Mouse (Mus musculus) testis, adult 2 months (tissue): ENCODE measurements around the gene Zfp541. TPM values are rescaled to one million over a fixed set of nuclear protein-coding genes. Genes with fewer than 3 reads are reported as not detected.

Source experiments
- H3K27ac ChIP-seq: fragments of 200-500 bp; 2 replicates; pipeline ENCODE4 v1.5.1; 2012; ENCODE audit warnings: low read depth, low read length; ENCODE audit not compliant: control insufficient read depth, insufficient read depth
- H3K27me3 ChIP-seq: fragments of 200-500 bp; 2 replicates; pipeline ENCODE4 v1.6.1; 2012; ENCODE audit warnings: mild to moderate bottlenecking, low read length, moderate library complexity; ENCODE audit not compliant: control insufficient read depth, insufficient read depth
- H3K36me3 ChIP-seq: fragments of 200-500 bp; 2 replicates; pipeline ENCODE4 v1.6.1; 2012; ENCODE audit warnings: mild to moderate bottlenecking, low read length; ENCODE audit not compliant: control insufficient read depth, insufficient read depth
- H3K4me1 ChIP-seq: fragments of 200-500 bp; 2 replicates; pipeline ENCODE4 v1.6.1; 2012; ENCODE audit warnings: low read length; ENCODE audit not compliant: control insufficient read depth, insufficient read depth
- H3K4me3 ChIP-seq: fragments of 200-500 bp; 2 replicates; pipeline ENCODE4 v1.5.1; 2012; ENCODE audit warnings: low read depth, mild to moderate bottlenecking, low read length, moderate library complexity, mixed read lengths; ENCODE audit not compliant: control insufficient read depth
- CTCF ChIP-seq: fragments of 200-500 bp; IDR thresholded peaks from 2 replicates; pipeline ENCODE4 v1.5.1; 2012; ENCODE audit warnings: low read depth, mild to moderate bottlenecking, inconsistent platforms, low read length, moderate library complexity; ENCODE audit not compliant: control insufficient read depth, insufficient read depth, insufficient replicate concordance
- POLR2A ChIP-seq: fragments of 200-500 bp; IDR thresholded peaks from 2 replicates; pipeline ENCODE4 v1.6.1; 2012; ENCODE audit warnings: low read depth, mild to moderate bottlenecking, inconsistent platforms, low read length, moderate library complexity; ENCODE audit not compliant: control insufficient read depth
- polyA plus RNA-seq: library from polyadenylated mRNA; depleted of rRNA; stranded (reverse); fragments of >200 nt; gene quantifications from 2 replicates; pipeline ENCODE4 v1.2.3, GENCODE M21; 2012

Zfp541 gene
- polyA plus RNA-seq, 1 experiment, result 98.8 TPM

DNA sequence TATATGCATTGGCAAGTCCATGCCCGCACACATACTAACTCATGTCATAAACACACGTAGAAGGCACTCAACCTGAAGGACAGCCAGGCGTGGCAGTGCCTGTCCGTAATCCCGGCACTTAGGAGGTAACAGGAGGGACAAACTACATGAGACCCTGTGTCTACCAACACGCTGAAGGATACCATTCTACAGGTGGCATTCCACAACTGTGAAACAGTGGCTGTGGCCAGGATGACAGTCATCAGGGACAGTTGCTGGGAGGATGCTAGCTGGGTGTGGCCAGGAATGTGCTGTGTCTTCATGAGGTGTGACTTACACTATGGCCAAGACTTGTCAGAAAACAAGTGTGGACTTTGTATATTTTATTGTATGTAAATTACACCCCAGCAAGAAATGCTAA lies 24.6 kb upstream of the Zfp541 start:
- TF ChIP-seq CTCF (no peak), POLR2A (no peak)
- no peaks in the 10 kb centered on the region; the same call in 1 of the 2 replicates for H3K4me1 ChIP-seq
- no peaks in the 10 kb centered on the region for H3K36me3 ChIP-seq
- H3K27me3 ChIP-seq, result no peaks in the 10 kb centered on the region
- no peak overlapping the region for H3K4me3 ChIP-seq
- no peak overlapping the region for H3K27ac ChIP-seq

DNA sequence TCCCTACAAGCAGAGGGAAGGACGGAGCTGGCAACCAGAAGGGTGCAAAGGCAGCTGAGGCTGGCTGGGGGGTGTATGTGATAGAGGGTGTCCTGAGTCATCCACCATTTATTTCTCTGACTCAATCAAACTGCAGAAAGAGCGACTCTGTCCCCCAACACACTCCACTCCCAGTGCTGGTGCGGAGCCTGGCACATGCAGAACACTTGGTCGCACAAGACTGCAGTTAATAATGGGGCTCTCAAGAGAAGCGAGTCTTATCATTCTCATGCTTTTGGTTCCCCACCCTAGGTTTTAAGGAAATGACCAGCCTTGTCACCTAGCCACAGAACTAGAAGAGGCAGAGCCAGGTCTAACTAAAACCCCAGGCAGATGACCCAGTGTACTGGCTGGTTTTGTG lies 22.3 kb upstream of the Zfp541 start:
- TF ChIP-seq POLR2A, result no peak
- no peak for TF ChIP-seq CTCF
- H3K4me1 ChIP-seq, result 0 out of 2 replicates have a peak, but pooled peaks cover 2% of the 10 kb centered on the region
- no peak overlapping the region for H3K27ac ChIP-seq
- no peaks in the 10 kb centered on the region for H3K36me3 ChIP-seq
- H3K27me3 ChIP-seq, result no peaks in the 10 kb centered on the region
- H3K4me3 ChIP-seq, result no peak overlapping the region

DNA sequence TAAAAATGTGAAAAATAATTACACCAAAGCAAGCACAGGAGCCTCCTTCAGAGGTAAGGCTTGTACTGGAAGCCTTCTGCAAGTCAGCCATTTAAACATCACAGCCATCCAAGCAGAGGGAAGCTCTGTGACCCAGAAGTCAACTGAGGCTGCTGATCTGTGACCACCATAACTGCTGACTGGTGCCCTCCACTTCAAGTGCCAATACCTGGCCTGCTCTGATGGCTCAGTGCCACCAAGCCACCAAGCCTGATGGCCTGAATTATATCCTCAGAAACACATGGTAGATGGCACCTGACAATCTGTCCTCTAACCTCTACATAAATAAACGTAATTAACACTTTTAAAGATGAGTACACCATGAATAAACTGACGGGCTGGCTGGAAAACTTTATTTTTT lies 20.4 kb upstream of the Zfp541 start:
- Histone ChIP-seq H3K27me3 (no peaks in the 10 kb centered on the region), H3K36me3 (no peaks in the 10 kb centered on the region), H3K4me3 (no peak overlapping the region), H3K4me1 (peaks cover 2% of the 10 kb centered on the region; the same call in 1 of the 2 replicates), H3K27ac (no peak overlapping the region)
- TF ChIP-seq CTCF, result no peak
- no peak for TF ChIP-seq POLR2A

DNA sequence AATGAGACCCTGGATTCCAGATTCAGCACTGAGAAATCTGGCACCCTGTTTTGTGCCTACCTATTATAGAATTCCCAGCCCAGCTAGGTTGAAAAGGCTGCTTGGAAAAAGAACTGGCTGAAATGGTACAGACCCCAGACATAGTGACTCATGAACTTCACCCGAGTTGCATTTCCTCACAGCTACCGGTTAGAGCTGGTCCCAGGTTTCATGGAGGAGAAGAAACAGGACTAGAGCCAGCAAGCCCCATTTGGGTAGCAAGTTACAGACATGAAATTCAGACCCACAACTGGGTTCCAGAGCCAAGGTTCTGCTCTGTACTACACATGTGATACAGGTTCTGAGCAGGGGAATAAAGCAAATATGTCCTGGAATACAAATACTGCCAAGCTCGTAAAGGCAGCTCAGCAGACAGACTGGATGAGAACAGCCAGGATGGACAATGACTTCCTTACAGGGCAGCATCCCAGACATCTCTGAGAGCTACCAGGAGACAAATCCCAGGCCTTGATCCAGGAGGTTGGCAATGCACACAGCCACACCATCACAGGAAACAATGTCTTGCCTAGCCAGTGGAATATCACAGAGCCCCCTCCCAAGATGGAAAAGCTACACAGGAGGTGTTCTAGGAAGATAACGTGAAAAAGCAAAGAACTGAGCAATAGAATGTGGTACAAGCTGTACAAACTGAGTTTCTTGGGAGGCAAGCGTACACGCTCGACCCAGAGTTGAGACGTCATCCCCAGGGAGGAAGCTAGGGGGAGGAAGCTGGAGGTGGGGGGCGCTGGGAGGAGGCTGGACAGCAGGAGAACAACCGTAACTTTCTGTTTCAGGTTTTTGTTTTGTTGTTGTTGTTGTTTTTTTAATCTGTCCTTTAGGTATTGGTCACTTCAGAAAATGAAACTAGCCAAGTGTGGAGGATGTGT lies 18.5 kb upstream of the Zfp541 start:
- no peak overlapping the region; the same call in 1 of the 2 replicates for H3K27ac ChIP-seq
- H3K4me3 ChIP-seq, result no peak overlapping the region
- no peaks in the 10 kb centered on the region for H3K27me3 ChIP-seq
- H3K4me1 ChIP-seq, result peaks cover 7% of the 10 kb centered on the region
- no peak for TF ChIP-seq POLR2A
- TF ChIP-seq CTCF, result no peak
- H3K36me3 ChIP-seq, result no peaks in the 10 kb centered on the region

DNA sequence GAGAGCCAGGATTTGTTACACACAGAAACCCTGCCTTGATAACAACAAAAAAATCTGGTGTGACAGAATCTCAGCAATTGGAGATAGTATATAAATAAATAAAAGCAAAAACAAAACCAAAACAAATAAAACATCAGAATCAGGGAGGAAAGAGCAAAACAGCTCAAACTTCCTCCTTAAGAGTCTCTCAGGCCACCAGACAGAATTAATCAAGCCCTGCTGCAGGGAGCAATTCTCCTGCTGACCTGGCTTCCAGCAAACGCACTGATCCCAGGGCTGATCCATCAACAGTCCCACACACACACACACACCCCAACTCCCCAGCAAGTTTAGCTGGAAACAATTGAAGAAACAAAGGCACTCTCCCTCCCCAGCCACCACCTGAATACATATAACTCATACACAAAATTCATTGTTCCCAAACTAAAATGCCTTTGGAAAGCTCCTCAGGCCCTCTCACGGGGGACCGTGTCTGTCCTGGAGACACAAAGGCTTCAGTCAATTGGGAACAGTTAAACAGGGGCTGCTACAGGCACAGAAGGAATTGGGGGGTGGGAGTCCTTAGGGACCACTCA lies 17.7 kb upstream of the Zfp541 start:
- TF ChIP-seq CTCF (no peak), POLR2A (no peak)
- Histone ChIP-seq H3K4me1 (peaks cover 7% of the 10 kb centered on the region), H3K36me3 (no peaks in the 10 kb centered on the region), H3K27ac (peak overlapping the region; percentile 12; the same call in 1 of the 2 replicates), H3K4me3 (no peak overlapping the region), H3K27me3 (no peaks in the 10 kb centered on the region)

DNA sequence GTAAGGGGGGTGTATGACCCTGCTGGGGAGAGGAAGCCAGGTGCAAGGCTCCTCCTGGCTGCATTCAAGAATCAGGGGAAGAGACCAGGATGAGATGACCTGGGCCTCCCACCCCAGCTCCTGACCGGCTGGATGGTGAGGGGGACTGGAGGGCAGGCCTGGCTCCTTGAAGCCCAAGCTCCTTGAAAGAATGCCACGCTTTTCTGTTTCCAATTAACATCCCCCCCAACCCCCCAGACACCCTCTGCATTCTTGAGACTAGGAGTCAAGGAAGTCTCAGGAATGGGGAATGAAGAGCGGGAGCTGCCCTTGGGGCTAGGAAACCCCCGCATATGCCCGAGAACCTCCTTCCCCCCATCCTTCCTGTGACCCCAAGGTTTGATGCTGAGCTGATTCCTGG lies 17.1 kb upstream of the Zfp541 start:
- H3K27ac ChIP-seq, result no peak overlapping the region
- no peaks in the 10 kb centered on the region for H3K36me3 ChIP-seq
- H3K4me3 ChIP-seq, result no peak overlapping the region
- H3K27me3 ChIP-seq, result no peaks in the 10 kb centered on the region
- peaks cover 7% of the 10 kb centered on the region for H3K4me1 ChIP-seq
- TF ChIP-seq CTCF (no peak), POLR2A (no peak)

DNA sequence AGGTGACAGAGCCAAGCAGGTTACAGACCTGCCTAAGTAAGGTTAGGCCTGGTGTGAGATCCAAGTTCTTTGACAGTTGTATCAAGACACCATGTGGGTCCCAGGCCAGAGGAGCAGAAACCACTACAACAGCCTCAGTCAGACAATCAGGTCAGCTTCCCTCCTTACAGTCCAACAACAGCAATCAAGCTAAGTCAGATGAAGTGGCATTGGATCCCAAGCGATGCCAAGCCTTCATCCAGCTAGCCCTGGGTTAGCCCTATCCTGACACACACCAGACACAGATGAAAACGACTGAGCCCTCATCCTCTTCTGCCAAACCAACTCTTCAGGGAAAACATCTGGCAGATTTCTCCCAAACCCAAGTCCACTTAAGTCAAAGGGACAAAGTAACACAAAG lies 16.1 kb upstream of the Zfp541 start:
- no peak overlapping the region for H3K4me3 ChIP-seq

More for the DNA sequence above, 16.1 kb upstream of the Zfp541 start:
- no peak overlapping the region for H3K27ac ChIP-seq
- H3K36me3 ChIP-seq, result no peaks in the 10 kb centered on the region
- TF ChIP-seq POLR2A (no peak), CTCF (no peak)
- no peaks in the 10 kb centered on the region for H3K27me3 ChIP-seq
- H3K4me1 ChIP-seq, result peaks cover 7% of the 10 kb centered on the region
